Mouse (Mus musculus) cerebellum, adult 11-12 months (tissue): Measurements from ENCODE around the gene Lztfl1.
"Not testable (repeated sequence)": the region's sequence is repeated elsewhere in the genome, so short reads cannot be mapped to it uniquely, and the experiment has no call there.

ENCODE experiments used
- DNase-seq: peaks from one replicate; pipeline ENCODE4 v3.0.0; 2022

Gene Lztfl1

DNA sequence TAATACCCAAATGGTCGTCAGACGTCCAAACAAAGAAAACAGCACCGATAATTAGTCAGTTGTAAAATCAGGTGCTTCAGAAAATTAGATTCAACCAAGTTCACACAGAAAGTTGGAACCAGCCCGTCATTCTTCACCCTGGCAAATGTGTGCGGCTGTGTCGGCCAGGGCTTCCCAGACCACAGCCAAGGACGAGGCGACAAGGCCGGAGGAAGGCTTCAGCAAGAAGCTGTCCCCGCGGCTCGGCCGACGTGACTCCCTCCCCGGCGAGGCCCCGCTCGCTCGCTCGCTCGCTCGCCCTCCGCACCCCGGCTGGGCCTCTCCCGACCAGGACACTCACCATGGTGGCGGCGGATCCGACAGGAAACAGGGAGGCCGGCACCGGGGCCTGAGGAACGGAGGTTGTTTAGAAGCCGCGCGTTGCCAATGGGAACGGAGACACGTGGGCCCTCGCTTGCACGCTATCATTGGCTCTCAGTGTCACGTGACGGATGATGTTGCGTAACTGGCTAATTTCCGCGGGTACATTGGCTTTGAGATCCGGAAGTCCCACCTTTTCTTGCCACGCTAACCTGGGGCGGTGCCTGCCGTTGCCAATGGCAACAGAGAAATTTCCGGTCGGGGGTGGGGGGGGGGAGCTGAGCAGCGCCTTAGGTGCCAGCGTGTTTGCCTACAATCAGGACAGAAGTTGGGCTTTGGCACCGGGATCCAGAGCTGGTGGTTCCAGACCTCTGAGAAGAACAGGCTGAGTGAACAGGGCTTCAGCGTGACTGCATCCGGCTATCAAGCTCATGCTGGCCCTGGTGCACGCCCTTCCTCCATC is at the start of gene Lztfl1:
TSS of gene Lztfl1 (minus strand) at position 512 of the 823 bp plus-strand sequence.
- peak; percentile 96 for DNase-seq

GRCm38 (mm10) chr9:123766996-123767395 is 49.5 kb upstream of the Lztfl1 start:
- no peak for DNase-seq

GRCm38 (mm10) chr9:123763771-123764170 is 46.3 kb upstream of the Lztfl1 start:
- DNase-seq: no peak

GRCm38 (mm10) chr9:123762886-123763285 is 45.4 kb upstream of the Lztfl1 start:
- DNase-seq: no peak

DNA sequence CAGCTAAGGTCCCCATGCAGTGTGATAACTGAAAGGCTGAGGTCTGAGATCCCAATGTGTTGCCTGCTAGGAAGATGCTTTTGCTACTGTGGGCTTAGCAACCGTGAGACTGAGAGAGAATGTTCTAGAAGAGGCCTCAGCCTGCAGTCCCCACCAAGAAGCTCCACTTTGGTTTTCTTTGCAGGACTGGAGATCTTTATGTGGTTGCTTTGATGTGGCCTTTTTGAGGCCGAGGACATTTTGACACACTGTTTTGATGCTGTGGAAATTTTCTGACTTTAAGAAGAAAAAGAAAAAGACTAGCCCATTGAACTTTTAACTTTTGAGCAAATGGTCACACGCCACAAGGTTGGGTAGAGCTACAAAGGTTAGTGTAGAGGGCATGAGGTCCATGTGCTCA is 43.3 kb upstream of the Lztfl1 start:
- no peak for DNase-seq

DNA sequence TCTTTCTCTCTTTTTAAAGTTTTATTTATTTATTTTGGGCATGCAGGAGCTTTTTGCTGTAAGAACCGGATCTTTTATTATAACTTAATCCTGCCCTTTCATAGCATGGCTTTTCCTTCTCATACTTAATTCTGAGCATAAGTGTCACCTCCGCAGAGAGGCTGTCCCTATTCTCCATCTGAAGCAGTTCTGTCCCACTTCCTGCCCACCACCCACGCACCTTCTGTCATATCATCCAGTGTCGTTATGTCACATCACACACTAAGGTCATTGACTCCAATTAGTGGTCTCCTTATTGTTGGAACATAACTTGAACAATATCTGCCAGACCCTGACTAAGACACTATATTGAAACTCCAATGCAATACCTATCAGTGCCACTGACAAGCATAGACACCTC is 41.1 kb upstream of the Lztfl1 start:
- DNase-seq: no peak

DNA sequence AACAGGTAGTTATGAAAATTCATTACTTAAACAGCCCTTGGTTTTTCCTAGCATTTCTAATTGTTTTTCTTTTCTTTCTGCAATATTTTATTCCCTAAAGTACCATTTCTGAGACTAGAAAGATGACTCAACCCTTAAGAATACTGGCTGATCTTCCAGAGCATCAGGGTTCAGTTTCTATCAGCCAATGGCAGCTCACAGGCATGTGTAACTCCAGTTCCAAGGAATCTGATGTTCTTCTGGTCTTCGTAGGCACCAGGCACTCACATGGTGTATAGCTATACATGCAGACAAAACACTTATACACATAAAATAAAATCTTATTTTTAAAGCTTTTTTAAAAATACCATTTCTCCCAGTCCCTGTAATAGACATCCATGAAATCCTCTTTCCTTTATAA is 40.7 kb upstream of the Lztfl1 start:
- DNase-seq: no peak

- no peak for DNase-seq
Observed at GRCm38 (mm10) chr9:123757326-123757725, 39.8 kb upstream of the Lztfl1 start.

DNA sequence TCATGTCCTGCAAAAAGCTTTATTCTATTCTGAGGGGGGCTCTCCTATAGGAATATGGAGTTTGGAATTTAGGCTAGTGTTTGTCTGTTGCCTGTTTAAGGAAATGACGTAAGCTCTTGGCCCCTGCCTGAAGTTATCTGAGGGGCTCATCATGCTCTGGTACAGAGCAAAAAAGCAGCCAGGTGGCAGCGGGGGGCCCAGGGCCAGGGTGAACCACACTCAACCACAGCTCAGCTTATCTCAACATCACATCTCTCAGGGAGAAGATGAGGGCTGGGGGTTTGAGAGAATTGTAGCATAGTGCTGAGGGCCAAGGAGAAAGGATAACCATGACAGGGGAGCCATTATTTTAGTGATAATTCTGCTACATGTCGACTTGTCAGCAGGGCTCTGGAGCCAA is 39.3 kb upstream of the Lztfl1 start:
- DNase-seq: no peak

DNA sequence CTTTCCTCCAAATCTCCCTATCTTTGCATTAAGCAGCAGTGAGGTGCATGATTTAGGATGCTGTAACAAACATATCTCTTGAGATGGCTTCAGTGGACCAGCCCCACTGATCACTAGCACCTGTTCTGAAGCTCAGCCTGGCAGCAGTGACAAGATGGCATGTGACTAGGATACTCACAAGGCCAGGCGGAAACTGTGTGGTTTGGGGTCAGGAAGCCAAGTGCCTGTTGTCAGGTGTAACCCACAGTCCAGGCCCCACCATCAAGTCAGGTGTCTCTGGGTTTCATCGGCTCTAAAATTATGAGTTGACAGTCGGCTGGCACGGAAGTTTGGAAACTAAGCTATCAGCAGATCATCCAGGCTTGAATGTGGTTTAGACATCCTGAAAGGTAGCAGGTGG is 36.8 kb upstream of the Lztfl1 start:
- no peak for DNase-seq

DNA sequence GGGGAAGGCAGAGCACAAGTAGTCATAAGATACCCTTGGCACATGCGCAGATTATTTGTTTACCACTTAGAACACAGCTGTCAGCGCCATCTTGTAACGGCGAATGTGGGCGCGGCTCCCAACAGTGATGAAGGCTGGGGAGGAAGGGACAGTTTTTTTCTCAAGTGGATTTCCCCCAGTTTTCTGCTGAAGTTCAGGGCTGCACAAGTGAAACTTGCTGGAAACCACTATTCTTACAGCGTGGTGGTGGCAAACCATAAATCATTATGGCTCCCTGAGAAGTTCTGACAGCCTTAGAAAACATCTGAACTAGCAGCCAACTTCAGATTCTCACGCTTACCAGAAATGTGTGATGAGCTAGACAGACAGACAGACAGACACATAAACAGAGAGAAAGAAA is 32.2 kb upstream of the Lztfl1 start:
- DNase-seq: not testable (repeated sequence)

GRCm38 (mm10) chr9:123740799-123741198 is 23.3 kb upstream of the Lztfl1 start:
- DNase-seq: no peak

- no peak for DNase-seq
Observed at GRCm38 (mm10) chr9:123734133-123734532, 16.6 kb upstream of the Lztfl1 start.

GRCm38 (mm10) chr9:123731271-123731670 is 13.8 kb upstream of the Lztfl1 start:
- no peak for DNase-seq

DNA sequence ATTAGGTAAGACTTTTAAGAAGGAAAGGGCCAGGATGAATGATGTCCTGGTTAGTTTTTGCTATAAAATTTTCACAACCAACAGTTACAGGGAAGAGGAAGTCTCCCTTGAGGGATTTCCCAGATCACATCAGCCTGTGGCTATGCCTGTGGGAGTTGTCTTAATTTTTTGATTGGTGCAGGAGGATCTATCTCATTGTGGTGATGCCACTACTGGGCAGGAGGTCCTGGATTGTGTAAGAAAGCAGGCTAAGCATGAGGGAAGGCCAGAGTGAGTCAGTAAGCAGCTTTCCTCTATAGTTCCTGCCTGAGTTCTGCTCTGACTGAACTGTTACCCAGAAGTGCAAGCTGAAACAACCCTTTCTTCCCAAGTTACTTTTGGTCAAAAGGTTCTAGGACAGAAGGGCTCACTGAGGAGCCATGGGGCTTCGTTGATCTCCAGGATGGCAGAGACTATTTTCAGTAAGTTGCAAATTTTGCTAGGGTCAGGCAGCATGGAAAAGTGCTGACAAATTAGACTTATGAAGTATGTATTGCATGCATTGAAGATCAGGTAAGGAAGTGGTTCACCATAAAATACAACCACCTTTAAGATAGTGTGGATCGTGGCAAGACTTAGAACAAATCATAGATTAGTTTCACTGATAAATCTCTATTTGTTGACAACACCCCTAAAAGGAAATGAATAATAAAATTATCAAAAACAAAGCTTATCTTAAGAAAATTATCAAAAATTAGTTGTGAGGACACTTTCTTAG is 5.4 kb upstream of the Lztfl1 start:
- no peak for DNase-seq

DNA sequence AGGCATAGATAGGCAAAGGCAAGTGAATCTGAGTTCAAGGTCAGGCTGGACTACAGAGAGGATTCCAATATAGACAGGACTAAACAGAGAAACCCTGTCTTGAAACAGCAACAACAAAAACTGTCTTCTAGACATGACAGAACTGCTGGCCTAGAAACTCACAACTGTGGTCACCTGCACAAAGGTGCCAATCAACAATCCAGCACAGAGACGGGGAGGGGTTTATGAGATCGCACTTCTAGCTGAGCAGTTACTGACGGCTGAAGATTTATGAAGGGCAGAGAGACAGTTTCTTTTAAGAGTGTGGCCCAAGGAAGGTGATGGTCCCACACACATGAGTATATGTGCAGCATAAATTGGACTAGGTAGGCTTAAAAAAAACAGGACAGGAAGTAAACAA is 1.2 kb downstream of the Lztfl1 start:
- DNase-seq: no peak

DNA sequence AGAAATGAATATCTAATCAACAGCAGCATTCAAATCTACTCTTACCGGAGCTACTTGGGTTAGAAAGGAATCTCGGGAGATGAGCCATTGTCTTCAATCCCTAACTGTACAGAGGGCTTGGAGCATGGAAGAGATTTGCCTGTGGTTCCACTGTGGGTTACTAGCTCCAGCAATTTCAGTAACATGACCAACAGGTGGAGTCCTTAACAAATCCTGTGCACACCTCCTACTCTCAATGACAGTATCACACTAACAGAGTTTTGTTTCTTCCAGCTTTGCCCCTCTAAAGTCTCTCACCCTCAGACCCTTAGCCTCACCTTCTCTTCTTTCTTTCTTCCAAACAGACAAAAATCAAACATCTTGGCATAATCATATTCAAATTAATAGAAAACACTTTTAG is 4.4 kb downstream of the Lztfl1 start:
- no peak for DNase-seq

DNA sequence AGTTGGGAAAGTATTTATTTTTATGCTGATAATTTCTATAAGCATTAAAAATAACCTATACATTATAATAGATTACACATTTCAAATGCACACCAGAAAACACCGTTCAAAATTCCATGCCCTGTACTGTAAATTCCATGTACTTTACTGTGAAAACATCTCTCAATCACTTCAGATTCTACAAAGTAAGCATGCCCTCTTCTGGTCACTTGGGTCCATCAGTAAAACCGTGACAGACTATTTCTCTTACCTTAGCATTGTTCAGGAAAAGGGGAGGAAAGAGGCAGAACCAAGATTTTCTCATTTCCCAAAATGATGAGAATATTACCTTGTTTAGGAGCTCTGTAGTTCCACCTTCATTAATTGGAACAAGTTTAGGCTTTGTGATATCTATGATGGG is 8.3 kb downstream of the Lztfl1 start:
- no peak for DNase-seq

DNA sequence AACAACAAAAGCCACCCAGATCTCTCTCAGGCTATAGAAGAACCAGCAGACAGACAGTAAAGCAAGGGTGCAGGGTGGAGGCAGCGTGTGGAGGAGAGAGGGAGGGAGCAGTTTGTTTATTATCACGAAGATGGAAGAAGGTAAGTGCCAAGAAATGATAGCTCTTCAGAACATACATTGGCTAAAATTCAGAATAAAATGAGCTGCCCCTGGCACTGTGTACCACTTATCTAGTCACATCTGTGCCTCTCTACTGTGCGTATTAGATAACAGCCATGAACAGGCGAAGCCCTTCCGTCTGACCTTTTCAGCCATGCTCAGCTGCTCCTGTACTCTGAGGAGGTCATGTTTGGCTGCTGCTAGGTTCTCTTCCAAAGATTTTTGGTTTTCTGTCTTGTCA is 15.7 kb downstream of the Lztfl1 start:
- no peak for DNase-seq

DNA sequence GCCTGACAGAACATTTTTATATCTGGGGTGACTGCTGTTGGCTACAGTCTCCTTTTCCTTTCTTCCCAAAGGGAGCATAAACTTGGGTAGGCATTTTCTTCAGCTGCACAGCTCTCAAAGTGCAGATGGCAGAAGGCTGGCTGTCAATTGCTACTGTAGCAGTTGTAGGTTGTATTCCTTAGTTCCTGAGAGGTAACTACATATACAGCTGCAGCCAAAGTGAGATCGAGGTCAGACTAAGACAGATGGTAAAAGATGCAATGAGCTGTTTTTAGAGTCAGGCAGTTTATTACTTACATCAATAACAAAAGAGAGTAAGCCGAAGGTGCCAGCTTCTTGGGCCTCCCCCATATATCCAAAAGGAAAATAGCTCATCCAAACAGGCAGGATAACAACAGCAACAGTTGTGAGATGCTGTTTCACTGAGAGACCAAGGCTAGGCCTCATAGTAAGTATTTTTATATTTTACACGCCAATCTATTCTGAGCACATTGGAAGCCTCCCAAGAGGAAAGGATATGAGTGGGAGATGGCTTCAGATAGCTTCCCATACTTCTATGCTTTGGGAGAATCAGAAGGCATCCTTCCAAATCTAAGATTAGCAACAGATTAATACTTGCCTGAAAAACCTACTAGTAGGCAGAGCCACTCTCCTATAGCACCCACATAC is 21.7 kb downstream of the Lztfl1 start:
- DNase-seq: no peak

DNA sequence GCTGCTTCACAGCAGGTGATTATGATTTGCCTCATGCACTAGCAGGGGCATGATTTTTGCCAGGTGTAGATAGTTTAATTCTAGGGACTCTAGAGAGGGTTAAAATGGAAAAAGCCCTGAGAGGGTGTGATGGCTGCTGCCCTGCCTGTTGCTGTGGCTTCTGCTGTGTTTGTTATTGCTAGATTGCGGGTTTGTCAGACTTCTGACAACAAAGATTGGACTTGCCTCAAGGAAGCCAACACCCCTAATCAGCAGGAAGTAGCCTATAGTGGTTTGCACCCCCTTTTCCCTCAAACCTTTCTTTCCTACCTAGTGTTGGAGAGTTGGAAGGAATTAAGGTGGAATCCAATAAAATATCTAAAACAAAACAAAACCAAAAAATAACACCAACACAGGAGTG is 29.3 kb downstream of the Lztfl1 start:
- no peak for DNase-seq

GRCm38 (mm10) chr9:123686206-123686605 is 31.3 kb downstream of the Lztfl1 start:
- no peak for DNase-seq

DNA sequence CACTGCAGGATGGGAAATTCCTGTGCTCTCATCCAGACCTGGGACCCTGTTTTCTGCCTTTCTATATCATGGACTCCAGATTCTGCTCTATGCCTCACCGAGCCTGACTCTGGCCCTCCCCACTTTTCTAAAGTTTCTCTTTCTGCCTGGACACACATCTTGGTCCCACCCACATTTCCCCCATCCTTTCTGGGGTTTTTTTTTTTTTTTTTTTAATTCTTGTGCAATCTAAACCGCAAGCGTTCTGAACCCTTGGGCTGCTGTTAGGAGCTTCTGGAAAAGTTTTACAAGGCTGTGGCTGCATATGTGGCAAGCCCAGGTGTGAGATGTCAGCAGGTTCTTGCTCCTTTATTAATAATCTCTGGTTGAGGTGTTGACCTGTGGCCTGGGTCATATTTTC is 33.8 kb downstream of the Lztfl1 start:
- no peak for DNase-seq

- DNase-seq: no peak
Observed at GRCm38 (mm10) chr9:123679198-123679597, 38.3 kb downstream of the Lztfl1 start.
